Mouse (Mus musculus): ENCODE measurements around the gene Batf. TPM values are rescaled to one million over a fixed set of nuclear protein-coding genes. Genes with fewer than 3 reads are reported as not detected.
"Not testable (repeated sequence)": the region's sequence is repeated elsewhere in the genome, so short reads cannot be mapped to it uniquely, and the experiment has no call there.

Batf gene
- polyA plus RNA-seq (2015; fragmentation: Nextera tagmentation; extraction: Ambion mirVana): 16.9 and 18.2 TPM in 2 replicates

DNA sequence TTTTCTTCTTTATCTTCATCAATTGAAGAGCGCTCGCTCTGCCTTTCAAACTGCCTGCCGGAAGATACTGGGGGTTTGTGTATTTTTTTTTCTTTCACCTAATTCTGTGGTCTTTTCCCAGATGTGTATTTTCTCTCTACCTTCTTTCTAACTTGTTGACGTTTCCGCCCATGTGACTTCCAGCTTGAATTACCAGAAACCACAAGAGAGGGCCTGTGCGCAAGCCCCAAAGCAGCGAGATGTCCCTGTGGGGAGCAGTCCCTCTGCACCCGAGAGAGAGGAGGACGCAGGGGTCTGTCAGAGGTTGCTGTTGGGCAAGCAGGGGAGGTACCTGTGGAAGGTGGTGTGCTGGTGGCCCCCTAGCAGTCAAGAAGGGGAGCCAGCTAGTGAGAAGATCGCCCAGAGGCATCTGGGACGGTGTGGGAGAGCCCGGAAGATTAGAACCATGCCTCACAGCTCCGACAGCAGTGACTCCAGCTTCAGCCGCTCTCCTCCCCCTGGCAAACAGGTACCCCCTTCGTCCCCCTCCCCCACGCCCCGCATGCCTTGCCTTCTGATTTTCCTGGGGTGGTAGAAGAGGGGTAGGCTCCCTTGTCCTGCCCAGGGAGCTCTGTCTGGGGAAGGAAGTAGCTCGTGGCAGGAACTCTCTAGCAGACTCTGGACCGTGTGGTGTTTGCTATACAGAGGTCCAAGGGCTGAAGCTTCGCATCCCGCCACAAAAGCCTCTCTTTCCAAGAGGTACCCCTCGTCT is at the start of gene Batf:
Batf (plus strand) TSS at position 204 of the 751 bp plus-strand sequence.
- DNase-seq (ENCODE audit: low spot score): peak; percentile 83

DNA sequence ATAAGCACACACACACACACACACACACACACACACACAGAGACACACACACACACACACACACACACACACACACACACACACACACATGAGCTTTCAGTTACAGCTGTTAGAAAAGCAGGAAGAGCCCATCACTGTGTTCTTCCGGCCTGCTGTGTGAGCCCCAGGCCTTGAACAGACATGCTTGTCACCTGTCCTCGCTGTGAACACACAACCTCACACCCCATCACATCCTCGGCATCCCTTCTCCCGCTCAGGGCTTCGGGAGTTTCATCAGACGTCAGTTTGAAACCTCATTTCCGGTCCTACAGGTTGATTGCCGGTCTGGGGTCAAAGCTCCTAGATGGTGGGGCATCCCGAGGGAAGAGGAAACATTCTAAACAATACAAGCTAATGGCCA is 48.5 kb upstream of the Batf start:
- DNase-seq (ENCODE audit: low spot score): peak; percentile 48

DNA sequence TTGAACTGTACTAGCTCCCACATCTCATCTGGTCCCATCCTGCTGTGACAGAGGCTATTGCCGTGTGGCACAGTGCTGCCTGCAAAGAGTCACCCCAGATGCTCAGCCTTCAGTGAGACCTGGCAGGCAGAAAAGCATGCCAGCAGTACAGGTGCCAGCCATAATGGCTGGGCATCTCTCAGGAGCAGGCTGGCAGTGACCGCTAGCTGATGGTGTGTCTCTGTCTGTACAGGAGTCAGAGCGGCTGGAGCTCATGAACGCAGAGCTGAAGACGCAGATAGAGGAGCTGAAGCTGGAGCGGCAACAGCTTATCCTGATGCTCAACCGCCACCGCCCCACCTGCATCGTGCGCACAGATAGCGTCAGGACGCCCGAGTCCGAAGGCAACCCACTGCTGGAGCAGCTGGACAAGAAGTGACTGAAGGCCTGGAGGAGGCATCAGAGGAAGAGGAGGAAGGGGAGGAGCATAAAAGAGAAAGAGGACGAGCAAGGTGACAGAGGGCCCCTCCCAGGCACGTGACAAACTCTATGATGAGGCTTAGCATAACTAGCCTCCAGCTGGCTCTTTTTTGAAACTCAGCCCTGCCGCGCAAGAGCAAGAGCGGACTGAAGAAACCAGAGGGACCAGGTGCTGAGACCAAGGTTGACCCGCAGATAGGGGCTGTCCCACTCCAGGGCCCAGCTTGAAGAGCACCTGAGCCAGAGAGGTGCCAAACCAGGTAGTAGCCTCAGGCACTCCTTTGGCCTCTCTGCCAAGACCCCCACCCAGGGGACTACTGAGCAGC is 47.7 kb upstream of the Batf start:
- peak; percentile 80 for DNase-seq (ENCODE audit: low spot score)

DNA sequence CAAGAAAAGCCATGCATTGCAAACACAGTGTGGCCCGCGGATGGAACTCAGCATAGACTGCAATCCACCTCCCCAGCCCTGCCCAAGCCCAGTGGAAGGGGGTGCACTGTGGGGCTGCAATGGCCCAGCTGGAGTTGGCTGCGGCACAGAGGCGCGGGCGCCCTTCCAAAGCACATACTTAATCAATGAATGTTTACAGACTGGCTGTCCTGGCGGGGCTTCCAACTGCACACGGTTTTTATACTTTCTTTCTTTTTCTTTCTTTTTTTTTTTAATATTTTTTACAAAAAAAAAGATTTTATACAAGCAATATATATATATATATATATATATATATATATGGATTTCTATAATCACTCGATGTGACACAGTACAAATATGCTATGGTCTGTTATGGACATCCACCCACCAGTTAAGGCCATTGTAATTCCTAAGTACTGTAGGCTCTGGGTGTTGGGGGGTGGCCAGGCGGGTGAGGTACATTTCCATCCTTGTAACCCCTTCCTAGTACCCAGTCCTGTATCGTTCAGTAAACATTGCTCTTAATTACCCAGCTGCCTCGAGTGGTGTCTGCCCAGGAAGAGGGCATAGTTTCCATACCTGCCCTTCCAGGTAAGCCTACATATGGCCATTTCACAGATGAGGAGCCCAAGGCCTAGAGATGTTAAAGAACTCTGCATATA is 47.0 kb upstream of the Batf start:
- no peak for DNase-seq (ENCODE audit: low spot score)

DNA sequence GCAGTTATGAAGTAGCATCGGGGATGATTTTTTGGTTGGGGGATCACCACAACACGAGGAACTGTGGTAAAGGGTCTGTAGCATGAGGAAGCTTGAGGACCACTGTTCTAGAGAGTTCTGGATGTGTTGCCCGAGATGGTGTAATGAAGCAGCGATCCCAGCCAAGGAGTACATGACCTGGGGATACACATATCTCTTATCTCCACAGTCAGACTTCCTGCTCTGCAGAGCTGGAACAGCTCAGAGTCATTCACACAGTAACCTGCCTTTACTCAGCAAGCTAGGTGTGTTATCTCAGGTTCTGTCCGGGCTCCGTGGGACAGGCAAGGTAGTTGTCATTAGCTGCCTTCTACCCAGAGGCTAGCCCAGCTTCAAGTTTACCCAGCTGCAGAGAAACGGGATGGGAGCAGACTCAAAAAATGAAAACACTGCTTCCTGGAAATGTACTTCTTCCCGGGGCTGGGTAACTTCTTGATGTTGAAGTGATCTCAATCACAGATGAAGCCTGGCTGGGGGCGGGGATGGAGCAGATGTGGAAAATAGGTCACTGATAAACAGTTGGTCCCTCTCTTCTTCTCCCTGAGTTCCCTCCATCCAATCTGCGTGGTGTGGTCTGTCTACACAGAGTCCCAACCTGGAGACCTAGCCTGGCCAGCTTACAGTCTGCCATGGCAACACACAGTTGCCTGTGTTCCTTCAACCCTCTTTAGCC is 45.5 kb upstream of the Batf start:
- DNase-seq (ENCODE audit: low spot score): no peak

DNA sequence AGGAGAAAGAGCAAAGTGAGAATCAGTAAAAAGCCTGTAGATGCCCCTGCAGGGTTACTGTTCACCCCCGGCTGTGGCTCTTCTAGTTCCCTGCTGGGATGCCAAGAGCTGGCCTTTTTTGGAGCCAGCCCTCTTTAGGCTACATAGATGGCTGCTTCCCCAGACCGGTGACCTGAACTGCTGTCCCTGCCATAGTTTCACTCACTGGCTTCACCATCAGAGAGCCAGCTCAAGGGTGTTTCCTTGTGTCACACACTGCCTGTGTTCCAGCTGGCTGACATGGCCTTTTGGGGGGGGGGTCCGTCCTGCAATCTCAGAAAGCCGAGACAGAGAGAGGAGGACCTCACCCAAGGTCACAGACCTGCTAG is 44.9 kb upstream of the Batf start:
- DNase-seq (ENCODE audit: low spot score): no peak

DNA sequence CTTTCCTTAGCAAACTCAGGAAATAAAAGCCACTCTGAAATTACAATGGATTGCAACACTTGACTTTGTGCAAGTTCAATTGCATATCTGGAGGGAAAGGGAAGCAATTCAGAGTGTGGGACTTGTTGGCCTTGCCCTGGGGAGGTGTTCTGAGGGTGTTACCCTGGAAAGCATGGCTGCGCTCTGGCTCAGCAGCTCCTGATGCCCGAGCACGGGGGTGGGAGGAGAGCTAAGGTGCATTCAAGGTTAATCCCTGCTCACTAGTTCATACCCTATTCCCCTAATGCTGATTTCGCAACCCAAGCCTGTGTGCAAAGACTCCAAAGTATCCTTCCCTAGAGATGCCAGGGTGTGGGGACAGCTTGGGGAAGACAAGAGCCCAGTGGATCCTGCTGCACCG is 42.7 kb upstream of the Batf start:
- DNase-seq (ENCODE audit: low spot score): no peak

DNA sequence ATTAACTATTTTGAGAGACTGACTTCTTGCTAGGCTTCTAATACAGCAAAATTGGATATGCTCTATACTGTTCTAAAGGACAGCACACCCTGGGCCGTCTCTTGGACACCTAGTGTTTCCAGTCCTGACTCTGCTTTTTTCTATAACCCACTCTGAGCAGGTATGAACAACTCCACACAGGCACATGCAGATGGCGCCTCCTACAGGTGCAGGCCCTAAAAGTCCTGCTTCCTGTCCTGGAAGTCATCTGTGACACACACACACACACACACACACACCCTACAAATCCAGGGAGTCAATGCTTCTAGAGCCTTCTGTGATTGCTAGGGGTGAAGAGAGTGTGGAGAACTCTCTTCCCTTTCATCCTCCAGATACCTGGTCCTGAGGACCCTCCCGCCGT is 40.8 kb upstream of the Batf start:
- peak; percentile 69 for DNase-seq (ENCODE audit: low spot score)

DNA sequence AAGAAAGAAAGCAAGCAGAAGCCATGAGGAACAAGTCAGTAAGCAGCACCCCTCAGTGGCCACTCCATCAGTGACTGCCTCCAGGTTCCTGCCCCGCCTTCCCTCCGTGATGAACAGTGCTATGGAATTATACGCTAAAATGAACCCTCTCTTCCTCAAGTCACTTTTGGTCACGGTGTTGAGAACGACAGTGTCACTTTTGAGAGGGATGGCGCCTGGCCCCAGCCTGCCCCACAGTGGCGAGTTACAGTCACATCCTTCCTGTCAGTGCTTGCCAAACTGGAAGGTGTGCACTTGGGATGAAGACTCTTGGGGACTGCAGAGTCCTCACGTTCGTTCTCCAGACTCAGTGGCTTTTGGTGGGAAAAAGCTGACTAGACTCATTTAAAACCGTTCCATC is 39.1 kb upstream of the Batf start:
- peak; percentile 72 for DNase-seq (ENCODE audit: low spot score)

DNA sequence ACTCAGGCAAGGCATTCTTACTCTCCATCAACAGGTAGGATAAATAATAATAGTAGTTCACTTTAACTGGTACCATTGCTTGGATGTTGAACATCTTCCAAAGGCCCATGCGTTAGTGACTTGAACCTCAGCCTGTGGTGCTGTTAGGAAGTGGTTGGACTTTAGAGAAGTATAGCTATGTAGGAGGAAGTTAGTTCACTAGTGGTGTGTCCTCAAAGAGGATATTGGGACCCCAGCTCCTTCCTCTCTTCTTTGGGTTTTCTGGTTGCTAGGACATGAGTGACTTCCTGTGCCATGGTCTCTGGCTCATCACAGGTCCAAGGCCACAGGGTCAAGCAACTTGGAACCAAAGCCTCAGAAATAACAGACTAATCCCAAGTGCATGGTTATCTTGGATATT is 38.5 kb upstream of the Batf start:
- DNase-seq (ENCODE audit: low spot score): no peak

DNA sequence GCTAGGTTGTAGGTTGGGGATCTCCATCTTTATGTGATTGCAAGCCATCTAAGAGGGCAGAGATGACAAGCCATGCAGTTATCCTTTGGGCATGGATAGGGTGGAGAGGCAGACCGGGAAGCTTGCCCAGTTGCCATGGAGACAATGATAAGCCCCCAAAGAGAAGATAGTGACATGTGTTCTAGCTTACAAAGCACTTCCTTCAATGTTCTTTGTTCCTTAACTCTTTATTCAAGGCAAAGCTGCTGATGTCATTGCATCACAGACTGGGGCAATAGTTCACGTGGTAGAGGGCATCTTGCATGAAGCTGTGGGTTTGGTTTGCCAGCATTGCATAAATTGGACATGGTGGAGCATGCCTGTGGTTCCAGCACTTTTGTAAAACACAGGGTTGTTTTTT is 27.1 kb upstream of the Batf start:
- DNase-seq (ENCODE audit: low spot score): peak; percentile 30

DNA sequence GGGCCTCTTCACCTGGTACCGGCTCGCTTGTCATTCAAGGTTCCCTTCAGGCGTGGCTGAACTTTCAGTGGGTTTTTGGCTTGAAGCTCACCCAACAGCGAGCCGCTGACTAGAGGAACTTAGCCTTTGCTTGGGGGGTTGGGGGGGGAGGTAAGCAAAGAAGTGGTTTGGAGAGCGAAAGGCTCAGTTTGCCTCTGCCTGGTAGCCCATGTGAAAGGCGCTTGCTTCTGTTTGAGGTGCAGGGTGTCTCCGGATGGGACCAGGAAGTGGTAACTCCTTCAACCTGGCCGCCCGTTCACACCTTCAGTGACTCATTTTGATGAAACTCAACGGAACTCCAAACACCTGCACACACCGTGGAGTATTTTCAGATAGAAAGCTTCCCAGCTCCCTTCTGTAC is 25.6 kb upstream of the Batf start:
- peak; percentile 79 for DNase-seq (ENCODE audit: low spot score)

DNA sequence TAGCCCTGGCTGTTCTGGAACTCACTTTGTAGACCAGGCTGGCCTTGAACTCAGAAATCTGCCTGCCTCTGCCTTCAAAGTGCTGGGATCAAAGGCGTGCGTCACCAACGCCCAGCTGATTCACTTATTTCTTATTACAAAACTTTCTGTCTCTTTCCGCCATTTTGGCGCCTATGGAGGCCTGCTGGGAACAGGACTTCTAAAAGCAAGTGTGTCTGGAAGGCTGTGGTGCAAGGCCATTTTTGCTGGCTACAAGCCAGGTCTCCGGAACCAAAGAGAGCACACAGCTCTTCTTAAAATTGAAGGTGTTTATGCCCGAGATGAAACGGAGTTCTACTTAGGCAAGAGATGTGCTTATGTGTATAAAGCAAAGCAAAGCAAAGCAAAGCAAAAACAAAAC is 24.2 kb upstream of the Batf start:
- not testable (repeated sequence) for DNase-seq (ENCODE audit: low spot score)

DNA sequence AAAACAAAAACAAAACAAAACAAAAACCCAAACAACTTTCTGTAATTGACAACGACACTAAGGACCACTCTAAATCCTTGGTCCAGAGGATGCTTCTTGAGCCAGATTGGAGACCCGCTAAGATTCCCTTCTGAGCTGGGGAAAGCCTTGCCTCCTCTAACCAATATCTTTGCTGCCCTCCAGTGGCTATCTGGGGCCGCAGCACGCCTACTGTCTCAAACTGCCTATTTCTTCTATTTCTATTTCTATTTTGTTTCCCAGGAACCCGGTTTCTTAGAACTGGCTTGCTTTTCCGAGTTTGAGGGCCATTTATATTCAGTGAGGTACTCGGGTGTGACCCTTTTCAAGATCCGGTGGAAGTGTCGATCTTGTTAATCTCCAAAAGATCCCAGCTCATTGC is 23.6 kb upstream of the Batf start:
- peak; percentile 68 for DNase-seq (ENCODE audit: low spot score)

DNA sequence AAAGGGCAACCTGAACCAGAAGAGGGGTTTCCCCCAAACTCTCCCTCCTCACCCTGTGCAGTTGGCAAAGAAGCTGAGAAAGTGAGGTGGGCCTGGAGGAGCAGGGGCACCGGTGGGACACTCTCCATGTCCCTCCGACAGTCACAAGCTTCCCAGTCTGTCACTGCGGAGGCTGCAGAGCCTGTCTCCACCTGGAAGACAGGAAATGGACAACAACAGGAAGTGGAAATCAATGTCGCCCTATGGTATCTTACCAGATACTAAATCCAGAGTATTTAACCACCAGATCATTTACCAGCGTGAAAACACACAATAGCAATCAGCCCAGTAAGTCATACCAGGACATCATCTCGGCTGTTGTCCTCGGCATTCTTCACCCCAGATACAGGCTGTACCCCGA is 20.4 kb upstream of the Batf start:
- DNase-seq (ENCODE audit: low spot score): no peak

DNA sequence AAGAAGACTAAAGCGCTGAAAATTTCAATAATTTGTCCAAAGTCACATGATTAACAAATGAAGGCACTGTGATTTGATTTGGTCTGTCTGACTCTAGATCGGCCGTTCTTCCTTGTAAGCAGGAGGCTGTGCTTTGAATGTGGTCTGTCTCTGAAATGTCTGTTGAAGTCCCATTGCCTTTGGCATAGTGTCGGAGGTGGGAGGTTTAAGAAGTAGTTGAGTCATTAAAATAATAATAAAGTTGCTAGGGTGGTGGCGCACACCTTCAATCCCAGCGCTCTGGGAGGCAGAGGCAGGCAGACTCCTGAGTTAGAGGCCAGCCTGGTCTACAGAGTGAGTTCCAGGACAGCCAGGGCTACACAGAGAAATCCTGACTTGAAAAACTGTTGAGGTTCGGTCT is 19.4 kb upstream of the Batf start:
- DNase-seq (ENCODE audit: low spot score): no peak

DNA sequence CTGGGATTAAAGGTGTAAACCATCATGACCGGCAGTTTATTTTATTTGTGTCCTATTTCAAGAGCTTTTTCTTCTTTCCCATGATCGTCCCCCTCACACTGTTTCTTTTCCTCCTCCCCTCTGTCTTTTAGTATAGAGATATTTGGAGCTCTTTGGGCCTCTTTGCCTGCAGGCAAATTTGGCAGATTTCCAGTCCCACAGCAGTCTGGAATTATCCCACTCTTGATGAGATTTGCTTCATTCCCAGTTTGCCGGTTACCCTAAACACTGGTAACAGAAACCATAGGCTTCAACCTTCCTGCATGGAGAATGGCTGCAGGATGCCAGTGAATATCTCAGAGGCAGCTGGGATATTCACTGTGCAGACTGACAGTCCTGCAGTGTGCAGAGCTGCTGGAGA is 17.8 kb upstream of the Batf start:
- no peak for DNase-seq (ENCODE audit: low spot score)

DNA sequence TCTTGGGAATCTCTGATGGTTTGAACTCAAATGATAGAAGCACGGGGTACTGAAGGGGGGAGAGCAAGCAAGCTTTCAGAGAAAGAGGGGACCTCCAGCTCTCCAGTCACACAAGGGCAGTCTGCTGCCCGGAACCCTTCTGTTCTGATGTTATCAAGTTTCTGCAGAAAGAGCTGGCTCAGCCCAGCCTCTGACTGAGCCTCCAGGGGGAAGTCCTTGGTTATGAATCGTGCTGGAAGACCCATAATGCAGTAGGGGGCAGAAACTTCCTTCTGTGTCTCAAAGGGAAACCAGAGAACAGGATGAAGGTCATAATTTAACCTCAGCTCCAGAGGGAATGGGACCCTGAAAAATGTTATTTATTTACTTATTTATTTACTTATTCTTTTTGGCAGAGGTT is 16.4 kb upstream of the Batf start:
- DNase-seq (ENCODE audit: low spot score): no peak

DNA sequence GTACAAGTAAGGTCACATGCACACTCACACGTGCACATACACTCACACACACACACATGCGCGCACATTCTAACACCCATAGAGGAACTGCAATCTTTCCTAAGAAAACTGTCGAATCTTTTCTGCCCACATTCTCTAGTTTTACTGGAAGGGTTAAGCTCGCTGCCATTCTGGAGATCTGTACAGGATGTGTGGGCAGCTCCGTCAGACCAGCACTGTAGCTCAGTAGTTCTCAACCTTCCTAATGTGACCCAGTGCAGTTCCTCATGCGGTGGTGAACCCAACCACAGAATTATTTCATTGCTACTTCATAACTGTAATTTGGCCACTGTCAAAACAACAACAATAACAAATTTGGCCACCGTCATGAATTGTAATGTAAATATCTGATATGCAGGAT is 12.6 kb upstream of the Batf start:
- no peak for DNase-seq (ENCODE audit: low spot score)

DNA sequence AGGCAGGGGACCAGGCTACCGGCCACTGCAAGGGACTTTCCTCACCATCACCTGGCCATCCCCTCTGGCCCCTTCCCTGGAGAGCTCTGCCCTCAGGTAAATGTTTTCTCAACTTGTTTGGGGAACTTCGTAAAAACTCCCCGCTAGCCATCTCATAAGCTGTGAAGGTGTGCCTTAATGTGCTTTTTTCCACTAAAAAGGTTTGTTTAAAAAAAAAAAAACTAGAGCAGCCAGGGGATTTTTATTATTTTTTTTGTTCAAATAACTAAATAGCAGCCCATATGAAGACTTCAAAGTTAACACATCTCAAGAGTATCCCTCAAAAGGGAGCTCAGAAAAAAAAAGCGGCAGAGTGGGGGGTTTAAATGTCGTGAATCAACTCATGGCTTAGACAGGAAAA is 7.4 kb upstream of the Batf start:
- DNase-seq (ENCODE audit: low spot score): no peak

DNA sequence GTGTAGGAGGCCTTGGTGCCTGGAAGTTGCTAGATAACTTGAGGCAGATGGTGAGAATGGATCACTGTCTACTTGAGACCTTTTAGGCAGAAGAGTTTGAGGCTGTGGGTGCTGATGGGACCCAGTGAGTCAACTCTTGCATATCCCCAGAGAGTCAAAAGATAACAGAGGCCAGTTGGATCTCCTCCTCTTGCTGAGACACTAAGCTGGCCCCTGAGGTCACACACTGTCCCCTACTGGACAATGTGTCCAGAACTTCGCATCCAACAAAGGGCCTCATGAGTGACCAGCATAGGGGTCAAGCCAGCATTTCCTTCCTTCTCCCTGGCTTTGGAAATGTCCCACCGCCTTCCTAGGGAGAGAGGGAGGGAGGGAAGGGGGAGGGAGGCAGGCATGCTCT is 6.7 kb upstream of the Batf start:
- DNase-seq (ENCODE audit: low spot score): no peak

DNA sequence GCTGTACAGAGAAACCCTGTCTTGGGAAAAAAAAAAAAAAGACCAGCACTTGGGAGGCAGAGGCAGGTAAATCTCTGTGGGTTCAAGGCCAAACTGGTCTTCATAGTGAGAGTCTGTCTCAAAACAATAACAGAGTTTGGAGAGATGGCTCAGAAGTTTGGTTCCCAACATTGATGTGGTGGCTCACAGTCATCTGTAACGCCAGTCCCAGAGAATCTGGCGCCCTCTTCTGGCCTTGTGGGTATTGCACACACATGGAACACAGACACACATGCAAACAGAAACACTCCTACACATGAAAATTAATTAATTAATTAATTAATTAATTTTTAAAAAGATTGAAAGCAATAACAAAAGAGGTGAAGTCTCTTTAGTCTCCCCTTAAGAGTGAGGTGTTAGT is 4.1 kb upstream of the Batf start:
- no peak for DNase-seq (ENCODE audit: low spot score)

Data from thymus, postnatal 0 days (tissue).